Mouse (Mus musculus): ENCODE results near the gene Kalrn.

Kalrn gene

DNA sequence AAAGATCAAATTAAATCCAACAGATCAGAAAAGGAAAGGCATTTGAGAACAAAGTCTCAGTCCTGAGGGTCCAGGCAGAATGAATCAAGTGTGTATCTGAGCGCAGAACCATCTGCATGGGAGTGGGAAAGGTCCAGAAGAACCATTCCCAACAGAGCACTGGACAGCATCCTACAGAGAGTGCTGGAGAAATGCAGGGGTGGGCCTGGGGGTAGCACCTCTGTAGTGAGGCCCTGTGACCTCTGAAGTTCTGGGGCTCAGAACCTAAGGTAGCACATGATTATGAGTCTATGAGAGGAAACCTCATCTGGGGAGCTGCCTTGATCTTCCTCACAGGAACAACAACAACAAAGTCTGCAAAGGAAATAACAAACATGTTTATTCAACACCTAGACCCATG, 20.6 kb downstream of the Kalrn start:
- no peak for DNase-seq

GRCm38 (mm10) chr16:34549470-34549999, 23.8 kb downstream of the Kalrn start:
- no peak for DNase-seq

GRCm38 (mm10) chr16:34546805-34547509, 26.4 kb downstream of the Kalrn start:
- DNase-seq, result no peak

DNA sequence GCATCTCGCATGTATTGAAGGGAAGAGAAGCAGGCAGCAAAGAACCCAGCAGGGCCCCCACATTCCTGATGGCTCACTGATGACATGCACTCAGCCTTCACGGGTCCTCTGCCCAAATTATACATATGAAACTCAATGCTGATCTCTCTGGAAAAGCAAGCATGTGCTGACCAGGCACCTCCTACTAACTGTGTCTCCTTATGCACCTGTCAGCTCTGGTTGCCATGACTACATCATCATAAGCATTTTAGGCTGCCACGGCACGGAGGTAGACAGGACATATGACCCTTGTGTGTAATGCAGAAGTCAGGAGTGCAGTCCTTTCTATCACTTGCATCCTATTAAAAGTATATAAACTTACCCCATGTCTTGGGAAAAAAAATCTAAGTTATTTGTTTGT, 29.6 kb downstream of the Kalrn start:
- no peak for DNase-seq

- DNase-seq, result no peak
Observed at GRCm38 (mm10) chr16:34542341-34542740, 31.0 kb downstream of the Kalrn start.

DNA sequence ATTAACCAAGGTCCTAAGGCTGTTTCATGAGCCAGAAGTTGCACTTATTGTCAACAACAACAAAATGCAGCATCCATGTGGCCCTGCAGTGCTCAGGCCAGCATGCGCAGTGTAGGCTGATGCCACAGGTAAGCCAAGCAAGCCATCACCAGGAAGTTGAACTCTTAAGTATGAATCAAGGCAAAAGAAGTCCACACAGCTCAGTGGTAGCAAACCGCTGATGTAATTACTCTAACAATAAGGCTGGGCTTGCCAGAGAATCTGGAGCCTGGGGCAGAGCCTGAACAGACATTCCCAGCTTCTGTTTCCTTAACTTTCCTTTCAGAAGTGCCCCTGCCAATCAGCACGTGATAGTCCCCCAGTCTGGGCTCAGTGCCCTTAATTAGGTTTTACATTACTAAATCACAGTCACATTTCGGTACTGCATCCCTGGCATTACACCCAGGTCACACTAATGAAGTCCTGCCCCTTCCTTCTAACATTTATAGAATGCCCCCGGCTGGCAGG, 34.6 kb downstream of the Kalrn start:
- no peak for DNase-seq

GRCm38 (mm10) chr16:34536300-34536699, 37.0 kb downstream of the Kalrn start:
- no peak for DNase-seq

DNA sequence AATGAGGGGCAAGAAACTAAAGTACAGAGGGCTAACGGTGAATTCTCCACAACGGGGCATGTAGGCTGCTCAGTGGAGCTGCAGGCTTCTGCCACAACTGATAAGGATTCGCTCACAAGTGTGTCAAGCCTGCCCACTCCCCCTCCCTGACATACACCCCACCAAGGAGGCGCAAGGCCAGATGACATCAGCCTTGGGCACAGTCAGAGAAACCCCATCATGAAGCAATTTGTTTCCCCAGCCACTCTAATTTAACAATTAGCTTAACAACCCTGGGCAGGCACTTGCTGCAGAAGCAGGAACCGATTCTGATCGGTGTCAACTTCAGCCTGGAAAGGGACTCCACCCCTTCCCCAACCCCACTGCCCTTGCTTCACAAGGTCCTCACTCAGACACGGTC, 38.2 kb downstream of the Kalrn start:
- DNase-seq, result peak; percentile 41

GRCm38 (mm10) chr16:34531506-34531905, 41.8 kb downstream of the Kalrn start:
- DNase-seq, result peak; percentile 80

- no peak for DNase-seq
Observed at GRCm38 (mm10) chr16:34530029-34530428, 43.3 kb downstream of the Kalrn start.

DNA sequence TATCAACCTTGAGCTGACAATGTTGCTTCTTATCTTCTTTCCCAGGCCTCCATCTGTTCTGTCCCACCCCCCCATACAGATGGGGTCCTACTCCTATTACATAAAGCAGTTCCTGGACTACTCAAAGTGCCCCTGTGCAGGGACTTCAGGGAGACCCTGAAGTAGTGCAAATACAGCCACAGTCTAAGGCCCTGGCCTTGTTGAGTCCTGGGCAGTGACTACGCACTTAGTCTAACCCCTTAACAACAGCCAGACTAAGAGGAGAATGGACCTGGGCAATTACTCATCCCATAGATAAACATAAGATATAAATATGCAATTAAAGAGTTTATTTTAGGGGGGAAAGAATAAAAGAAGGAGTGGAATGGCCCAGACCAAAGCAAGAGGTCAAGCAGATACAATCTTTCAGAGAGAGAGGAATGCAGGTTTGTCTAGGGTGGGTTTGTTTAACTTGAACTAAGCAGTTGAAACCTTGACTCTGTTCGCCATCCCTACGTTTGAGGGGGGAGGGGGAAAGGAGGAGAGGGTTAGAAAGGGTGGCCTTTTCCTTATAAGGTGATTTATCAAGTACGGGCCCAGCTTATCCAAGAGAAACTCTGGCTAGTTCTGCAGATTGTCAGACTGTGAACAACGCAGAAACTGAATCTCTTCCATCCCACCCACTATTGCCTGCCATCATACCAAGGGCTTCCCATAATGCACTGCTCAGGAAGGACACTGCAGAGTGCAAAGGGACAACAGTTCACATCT, 44.9 kb downstream of the Kalrn start:
- no peak for DNase-seq

DNA sequence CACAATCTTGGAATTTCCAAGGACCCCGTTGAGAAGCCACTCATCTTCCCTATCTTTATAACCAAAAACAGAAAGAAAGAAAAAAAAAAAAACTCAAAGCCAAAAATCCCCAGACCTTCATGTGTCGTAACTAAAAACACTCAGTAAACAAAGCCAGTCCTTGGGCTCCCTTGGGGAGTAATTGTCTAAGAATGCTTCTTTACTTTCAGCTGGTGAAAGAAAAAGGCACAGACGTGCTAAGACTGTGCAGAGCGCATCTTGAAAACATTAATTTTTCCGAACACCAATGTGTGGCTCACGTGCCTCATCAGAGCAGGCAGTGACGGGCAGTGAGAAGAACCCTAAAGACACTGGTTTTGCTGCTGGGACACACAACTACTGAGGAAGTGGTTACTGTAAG, 47.0 kb downstream of the Kalrn start:
- DNase-seq, result no peak

DNA sequence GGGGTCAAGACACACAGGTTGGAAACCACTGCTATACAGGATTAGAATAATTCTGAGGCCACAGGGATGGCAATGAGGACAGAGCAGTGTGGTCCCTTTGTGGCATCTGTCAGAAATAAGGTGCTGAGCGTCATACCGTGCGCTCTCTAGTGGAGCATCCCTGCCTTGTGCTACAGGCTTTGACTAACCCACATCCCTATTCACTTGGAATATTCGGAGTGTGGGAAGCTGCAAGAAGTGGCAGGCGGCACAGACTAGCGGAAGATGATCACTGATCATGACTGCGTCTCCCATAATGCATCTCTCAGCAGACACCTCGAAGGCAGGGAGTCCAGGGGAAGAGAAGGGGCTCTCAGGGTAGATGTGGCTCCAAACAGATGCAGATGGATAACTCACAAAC, 47.5 kb downstream of the Kalrn start:
- no peak for DNase-seq

GRCm38 (mm10) chr16:34525205-34525604, 48.1 kb downstream of the Kalrn start:
- no peak for DNase-seq

DNA sequence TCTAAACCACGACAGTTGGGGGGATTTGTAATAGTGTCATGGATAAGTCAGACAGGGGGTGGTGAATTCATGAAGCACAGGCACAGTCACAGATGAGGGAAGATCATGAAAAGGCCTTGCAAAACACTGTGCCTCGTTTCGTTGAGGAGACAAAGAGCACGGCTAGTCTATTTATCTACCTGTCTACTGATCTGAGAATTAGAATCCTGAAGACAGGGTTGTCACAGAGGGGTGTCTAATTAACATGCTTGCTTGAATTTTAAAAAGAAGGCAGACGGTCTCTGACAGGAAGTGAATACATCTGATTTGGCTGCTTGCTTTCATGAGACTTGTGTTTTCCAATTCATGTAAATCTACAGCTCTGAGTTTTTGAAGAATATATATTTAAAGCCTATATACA, 52.3 kb downstream of the Kalrn start:
- no peak for DNase-seq

- peak; percentile 23 for DNase-seq
Observed at GRCm38 (mm10) chr16:34516891-34517398, 56.4 kb downstream of the Kalrn start.

GRCm38 (mm10) chr16:34515485-34515884, 57.8 kb downstream of the Kalrn start:
- DNase-seq, result no peak

DNA sequence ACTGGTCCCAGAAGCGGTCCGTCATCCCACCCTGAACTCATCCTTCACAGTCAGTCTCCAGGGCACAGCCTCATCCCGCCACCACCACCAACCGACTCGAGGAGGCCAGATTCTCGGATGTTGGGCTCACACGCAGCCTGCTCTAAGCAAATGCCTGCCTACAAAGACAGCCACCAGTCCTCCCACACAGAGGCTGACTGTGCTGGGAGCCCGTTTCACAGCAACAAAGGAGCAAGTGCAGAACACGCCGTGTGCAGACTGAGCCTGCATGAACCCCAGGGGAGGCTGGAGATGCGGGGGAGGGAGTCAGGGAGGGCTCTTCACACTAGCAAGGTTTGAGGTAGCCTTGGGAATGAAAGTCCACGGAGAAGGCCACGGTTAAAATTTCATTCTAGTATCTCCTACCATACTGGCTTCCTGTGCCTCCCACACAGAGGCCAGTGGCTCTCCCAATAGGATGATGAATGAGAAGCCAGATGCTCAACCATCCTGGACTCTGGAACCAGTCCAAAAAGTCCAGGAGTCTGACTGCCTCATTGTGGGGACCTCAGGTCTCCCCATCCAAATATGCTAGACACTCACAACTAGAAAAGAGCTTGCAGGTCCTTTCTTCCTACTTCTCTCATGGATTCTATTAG, 59.3 kb downstream of the Kalrn start:
- no peak for DNase-seq

DNA sequence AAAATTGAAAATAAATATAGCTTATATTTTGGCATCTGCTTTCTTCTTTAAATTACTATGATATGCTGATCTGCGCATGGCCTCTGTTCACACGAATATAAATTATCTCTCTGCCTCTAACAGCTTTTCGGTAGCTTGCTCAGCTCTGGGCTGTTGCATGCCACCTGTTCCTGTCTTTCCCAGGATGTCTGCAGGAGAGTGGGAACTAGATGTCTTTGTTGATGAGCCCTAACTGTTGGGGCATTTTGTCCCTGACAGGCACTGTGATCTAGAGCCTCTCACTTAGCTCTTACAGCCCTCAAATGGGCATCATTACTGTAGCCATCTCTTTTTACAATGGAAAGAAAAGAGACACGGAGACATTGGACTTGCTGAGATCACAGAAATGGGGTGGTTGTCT, 61.0 kb downstream of the Kalrn start:
- no peak for DNase-seq

DNA sequence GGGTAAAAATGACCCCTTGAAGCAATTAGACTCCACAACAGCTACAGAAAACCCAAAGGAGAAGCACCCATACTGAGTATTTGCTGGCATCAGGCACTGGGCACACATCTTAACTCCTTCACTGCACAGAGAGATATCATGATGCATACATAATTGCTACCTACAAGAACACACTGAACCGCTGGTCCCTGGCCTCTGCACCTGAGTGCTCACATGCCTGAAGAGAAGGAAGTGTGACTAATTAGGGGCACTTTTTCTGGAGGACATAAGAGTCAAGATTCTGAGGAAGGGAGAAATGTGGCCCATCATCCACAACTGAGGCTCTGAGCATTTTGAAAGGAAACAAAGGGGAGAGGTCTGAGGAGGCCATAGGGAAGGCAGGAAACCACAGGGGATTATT, 65.2 kb downstream of the Kalrn start:
- DNase-seq, result no peak

DNA sequence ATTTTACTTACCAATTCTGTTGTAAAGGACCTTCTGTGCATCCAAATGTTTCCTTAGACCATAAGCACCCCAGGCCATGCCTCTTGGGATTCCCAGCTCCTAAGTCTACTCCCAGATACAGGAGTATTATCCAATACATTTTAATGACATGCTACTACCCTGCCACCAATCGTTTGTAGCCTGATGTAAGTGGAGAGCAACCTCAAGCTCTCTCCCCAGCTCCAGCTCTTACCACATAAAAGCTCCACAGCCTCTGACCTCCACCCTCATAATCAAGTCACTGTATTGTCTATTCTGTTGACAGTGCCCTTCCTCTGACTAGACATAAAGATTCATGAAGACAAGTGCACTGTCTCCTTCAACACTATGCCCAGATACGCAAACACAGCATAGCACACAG, 67.3 kb downstream of the Kalrn start:
- DNase-seq, result no peak

DNA sequence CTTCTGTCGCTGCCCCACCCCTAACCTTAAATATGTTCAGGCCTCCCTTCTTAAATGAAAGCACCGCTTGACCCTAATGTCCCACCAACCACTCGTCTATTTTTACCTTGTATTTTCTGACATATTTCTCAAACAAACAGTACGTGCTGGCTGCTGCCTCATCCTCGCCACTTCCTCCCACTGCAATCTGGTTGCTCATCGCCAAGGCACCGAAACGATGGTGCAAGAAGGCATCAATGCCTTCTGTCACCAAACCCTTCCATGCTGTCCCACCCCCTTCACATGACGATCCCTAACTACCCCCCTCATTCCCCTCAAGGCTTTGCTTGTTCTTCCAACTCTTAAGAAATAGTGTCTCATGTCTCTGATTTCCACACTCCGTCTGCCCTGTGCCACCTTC, 69.1 kb downstream of the Kalrn start:
- DNase-seq, result no peak

- no peak for DNase-seq
Observed at GRCm38 (mm10) chr16:34502110-34502509, 71.2 kb downstream of the Kalrn start.

All from lung, postnatal 36 days (tissue).